Mouse (Mus musculus) liver, embryonic 14.5 days (tissue): ENCODE data around the gene Tbc1d17. TPM values are rescaled to one million over a fixed set of nuclear protein-coding genes. Genes with fewer than 3 reads are reported as not detected.

Experiments used
- ATAC-seq: fragments of 200-750 bp; cut with Nextera tagmentation; 2 replicates; pipeline ENCODE4 v1.8.0; 2017; ENCODE audit warnings: moderate number of reproducible peaks, mild to moderate bottlenecking, moderate library complexity; ENCODE audit not compliant: insufficient read depth
- DNase-seq, 3 experiments: peaks; one replicate each; pipeline ENCODE4 v3.0.0-alpha.2; 2012 to 2013; ENCODE audit warnings: low read depth in 3 of 3, low spot score in 3 of 3
- H3K27ac ChIP-seq: fragments of 300-500 bp; sonication (generic); 2 replicates; pipeline ENCODE4 v1.5.1; 2014; ENCODE audit warnings: moderate library complexity, mild to moderate bottlenecking, control low read depth, inconsistent platforms
- H3K27me3 ChIP-seq: fragments of 300-500 bp; sonication (generic); 2 replicates; pipeline ENCODE4 v1.6.1; 2014; ENCODE audit warnings: mild to moderate bottlenecking, low read length, moderate library complexity; ENCODE audit not compliant: control insufficient read depth, insufficient read depth
- H3K36me3 ChIP-seq: fragments of 300-500 bp; sonication (generic); replicated peaks from 2 replicates; pipeline ENCODE4 v1.6.1; 2014; ENCODE audit warnings: low read depth; ENCODE audit not compliant: control insufficient read depth, insufficient read depth
- H3K4me1 ChIP-seq, 2 experiments: fragments of 200-500 bp in 1 of 2; fragments of 300-500 bp in 1 of 2; sonication (generic) in 1 of 2; replicated peaks; 2 replicates each; pipeline ENCODE4 v1.6.1; 2012 to 2014; ENCODE audit warnings: antibody characterized with exemption in 1 of 2, inconsistent platforms in 1 of 2, low read length in 1 of 2; ENCODE audit not compliant: control insufficient read depth in 2 of 2, insufficient read depth in 2 of 2
- H3K4me2 ChIP-seq: fragments of 300-500 bp; sonication (generic); 2 replicates; pipeline ENCODE4 v1.6.1; 2014; ENCODE audit warnings: low read depth, mild to moderate bottlenecking, control low read depth, moderate library complexity
- H3K4me3 ChIP-seq, 2 experiments: fragments of 200-500 bp in 1 of 2; fragments of 300-500 bp in 1 of 2; sonication (generic) in 1 of 2; 2 replicates each; pipeline ENCODE4 v1.5.1; 2012 to 2014; ENCODE audit warnings: low read depth in 2 of 2, low read length in 2 of 2, mild to moderate bottlenecking in 2 of 2, control low read depth in 1 of 2, inconsistent platforms in 1 of 2, moderate library complexity in 1 of 2; ENCODE audit not compliant: insufficient read depth in 1 of 2
- H3K9ac ChIP-seq: fragments of 300-500 bp; sonication (generic); replicated peaks from 2 replicates; pipeline ENCODE4 v1.6.1; 2014; ENCODE audit warnings: mild to moderate bottlenecking, control low read depth, moderate library complexity
- H3K9me3 ChIP-seq: fragments of 300-500 bp; sonication (generic); 2 replicates; pipeline ENCODE4 v1.6.1; 2016; ENCODE audit warnings: low read length, mixed read lengths; ENCODE audit not compliant: control insufficient read depth
- CTCF ChIP-seq: IDR thresholded peaks from 2 replicates; pipeline ENCODE4 v1.5.1; 2016; ENCODE audit warnings: antibody characterized with exemption, low read depth, control low read depth
- EP300 ChIP-seq: IDR thresholded peaks from 2 replicates; pipeline ENCODE4 v1.6.1; 2016; ENCODE audit warnings: antibody characterized with exemption, low read depth
- WGBS: fragments of 180-500 bp; shearing (Covaris S2); extraction: QIAGEN DNeasy Blood & Tissue Kit; methylation state at CpG from one replicate; pipeline ENCODE4 v1.1.7; 2014; ENCODE audit not compliant: insufficient replicate concordance; 5-methylcytosine and 5-hydroxymethylcytosine counted together
- polyA plus RNA-seq, 2 experiments: library from polyadenylated mRNA; depleted of rRNA in 1 of 2; stranded (reverse) in 1 of 2; unstranded in 1 of 2; fragments of >200 nt; fragmentation: Nextera tagmentation in 1 of 2; extraction: Ambion mirVana in 1 of 2; gene quantifications; 2 replicates each; pipeline versions ENCODE4 v1.2.1 to v1.2.3; 2012 to 2014

The Tbc1d17 gene
- polyA plus RNA-seq, 2 experiments = 16.2 to 18.3 TPM

GRCm38 (mm10) chr7:44869697-44870528, 21.0 kb upstream of the Tbc1d17 start, which contains the start of gene Ptov1:
TSS of gene Ptov1 (minus strand) at chr7:44869788.
- Histone ChIP-seq H3K27me3 (no peaks in the 10 kb centered on the region), H3K9me3 (no peaks in the 10 kb centered on the region), H3K4me2 (peak within 1 kb of the TSS; percentile 86), H3K4me3 (peak within 1 kb of the TSS; percentile 52 to 69), H3K27ac (peak within 1 kb of the TSS; percentile 75), H3K36me3 (no peaks in the 10 kb centered on the region; the same call in 1 of the 2 replicates), H3K4me1 (peaks cover 6 to 20% of the 10 kb centered on the region in 2 experiments), H3K9ac (peak within 1 kb of the TSS; percentile 74)
- TF ChIP-seq EP300 = peak; percentile 42
- no peak for TF ChIP-seq CTCF
- DNase-seq = peak; percentile 77 to 83 (median 78)
- WGBS = 9% methylated on average over 29 of the region's 29 CpGs
- peak; percentile 86 for ATAC-seq

GRCm38 (mm10) chr7:44868919-44869696, 20.2 kb upstream of the Tbc1d17 start:
- TF ChIP-seq CTCF (no peak), EP300 (no peak)
- Histone ChIP-seq H3K4me1 (peaks cover 6 to 19% of the 10 kb centered on the region in 2 experiments), H3K4me3 (peak overlapping the region; percentile 52 to 69), H3K4me2 (peak overlapping the region; percentile 86), H3K9ac (peak overlapping the region; percentile 74), H3K27me3 (no peaks in the 10 kb centered on the region), H3K36me3 (no peaks in the 10 kb centered on the region; the same call in none of the 2 replicates), H3K9me3 (no peaks in the 10 kb centered on the region), H3K27ac (peak overlapping the region; percentile 75)
- WGBS = under 1% methylated on average over 106 of the region's 108 CpGs
- ATAC-seq (peak; percentile 36), DNase-seq (no peak)

- Histone ChIP-seq H3K9ac (no peak overlapping the region), H3K36me3 (peaks cover under 1% of the 10 kb centered on the region), H3K4me3 (peak overlapping the region; percentile 52 to 69), H3K27ac (no peak overlapping the region), H3K4me2 (peak overlapping the region; percentile 86), H3K9me3 (no peaks in the 10 kb centered on the region), H3K4me1 (peaks cover 6 to 19% of the 10 kb centered on the region in 2 experiments), H3K27me3 (no peaks in the 10 kb centered on the region)
- 15% methylated on average over 16 of the region's 16 CpGs for WGBS
- no peak for DNase-seq
- no peak for TF ChIP-seq EP300
- no peak for TF ChIP-seq CTCF
- ATAC-seq = no peak
These were observed 19.6 kb upstream of the Tbc1d17 start for GRCm38 (mm10) chr7:44868465-44868864.

- peak overlapping the region; percentile 86 for H3K4me2 ChIP-seq
- H3K9me3 ChIP-seq = no peaks in the 10 kb centered on the region
- TF ChIP-seq CTCF = no peak
- H3K27me3 ChIP-seq = no peaks in the 10 kb centered on the region
- no peak overlapping the region for H3K9ac ChIP-seq
- DNase-seq (no peak), ATAC-seq (no peak)
- H3K4me3 ChIP-seq = peak overlapping the region in 1 of 2 experiments; percentile 69; a peak in 1 of 4 replicates
- H3K27ac ChIP-seq = no peak overlapping the region
- H3K4me1 ChIP-seq = peaks cover 6 to 19% of the 10 kb centered on the region in 2 experiments
- WGBS = 60% methylated on average over 9 of the region's 9 CpGs
- peaks cover 7% of the 10 kb centered on the region for H3K36me3 ChIP-seq
These were observed 18.9 kb upstream of the Tbc1d17 start for GRCm38 (mm10) chr7:44867802-44868201.
